Mouse (Mus musculus) thymus, adult 2 months (tissue): ENCODE measurements around the gene Shld1.

Source experiments
- CTCF ChIP-seq: fragments of 200-500 bp; IDR thresholded peaks from 2 replicates; pipeline ENCODE4 v1.5.1; 2012; ENCODE audit warnings: mild to moderate bottlenecking, control low read depth, low read length, moderate library complexity, borderline replicate concordance; ENCODE audit not compliant: control insufficient read depth, poor library complexity, insufficient read depth; ENCODE audit errors: extremely low read depth
- POLR2A ChIP-seq: fragments of 200-500 bp; IDR thresholded peaks from 2 replicates; pipeline ENCODE4 v1.6.1; 2012; ENCODE audit warnings: mild to moderate bottlenecking, low read length, control low read depth, moderate library complexity; ENCODE audit not compliant: control insufficient read depth, poor library complexity, insufficient read depth; ENCODE audit errors: extremely low read depth

DNA sequence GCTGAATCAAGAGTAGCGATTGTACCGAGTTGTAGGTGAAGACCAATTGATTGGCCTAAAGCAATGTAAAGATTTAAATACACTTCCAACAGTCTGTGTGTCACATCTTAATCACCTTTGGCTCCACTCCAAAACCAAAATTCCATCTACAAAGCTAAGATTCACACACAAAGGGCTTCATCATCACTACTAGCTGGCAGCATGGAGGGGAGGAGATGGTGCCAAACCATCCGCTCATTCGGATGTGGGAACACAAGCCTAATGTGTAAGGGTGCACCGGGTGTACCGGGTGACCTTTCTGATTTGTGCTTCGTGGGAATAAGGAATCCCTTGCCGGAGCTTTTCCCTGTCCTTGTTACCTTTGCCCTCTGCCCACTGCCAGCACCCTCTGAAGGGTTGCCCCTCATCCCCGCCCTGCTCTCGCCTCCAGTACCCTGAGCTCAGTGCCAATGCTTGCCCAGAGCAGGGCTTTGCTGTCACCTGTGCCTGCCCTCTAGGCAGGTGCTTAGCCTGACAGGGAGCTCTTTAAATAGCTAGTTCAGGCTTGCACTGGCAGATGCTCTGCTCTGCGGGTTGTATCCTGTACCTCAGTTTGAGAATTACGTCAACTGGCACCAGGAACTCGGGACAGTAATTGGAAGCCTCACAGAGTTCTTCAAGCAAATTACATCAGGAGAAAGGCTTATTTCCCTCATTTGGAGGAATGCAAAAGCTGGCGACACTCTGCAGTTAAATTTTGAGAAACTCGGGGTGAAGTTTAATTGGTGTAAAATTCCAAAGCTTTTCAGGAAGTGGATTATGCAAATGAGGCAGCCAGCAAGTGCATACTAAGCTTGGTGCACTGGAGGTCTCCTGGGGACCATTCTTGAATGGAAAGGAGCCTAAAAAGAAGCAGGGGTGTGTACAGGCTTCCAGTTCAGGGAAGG lies 64.7 kb downstream of the Shld1 start:
- no peak for TF ChIP-seq CTCF
- TF ChIP-seq POLR2A, result no peak
